Mouse (Mus musculus) kidney, postnatal 36 days (tissue): ENCODE measurements around the gene Tle4.

Experiments
- DNase-seq, 2 experiments: peaks; one replicate each; pipeline ENCODE4 v3.0.0; 2021 to 2022; ENCODE audit warnings: mixed read lengths in 2 of 2

The Tle4 gene

GRCm38 (mm10) chr19:14518438-14519044 lies 79.3 kb downstream of the Tle4 start:
- DNase-seq = no peak

DNA sequence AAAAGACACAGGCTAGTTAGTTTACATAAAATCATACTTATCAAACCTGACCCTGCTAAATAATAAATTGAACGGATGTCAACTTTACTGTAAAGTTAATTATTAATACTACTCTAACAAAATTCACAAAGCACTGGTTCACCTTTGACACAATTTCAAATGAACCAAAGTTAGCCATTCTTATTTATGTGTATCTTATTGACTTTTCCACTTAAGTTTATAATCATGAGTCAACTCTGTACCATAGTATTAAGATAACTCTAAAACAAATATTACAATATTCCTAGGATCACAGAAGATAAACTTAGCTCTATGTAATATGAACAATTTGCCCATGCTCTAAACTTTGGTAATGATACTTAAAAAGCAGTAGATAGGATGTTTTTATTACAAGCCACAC lies 81.4 kb downstream of the Tle4 start:
- no peak for DNase-seq

- peak in 1 of 2 experiments; percentile 10 for DNase-seq
These were observed 89.0 kb downstream of the Tle4 start for GRCm38 (mm10) chr19:14508819-14509218.

DNA sequence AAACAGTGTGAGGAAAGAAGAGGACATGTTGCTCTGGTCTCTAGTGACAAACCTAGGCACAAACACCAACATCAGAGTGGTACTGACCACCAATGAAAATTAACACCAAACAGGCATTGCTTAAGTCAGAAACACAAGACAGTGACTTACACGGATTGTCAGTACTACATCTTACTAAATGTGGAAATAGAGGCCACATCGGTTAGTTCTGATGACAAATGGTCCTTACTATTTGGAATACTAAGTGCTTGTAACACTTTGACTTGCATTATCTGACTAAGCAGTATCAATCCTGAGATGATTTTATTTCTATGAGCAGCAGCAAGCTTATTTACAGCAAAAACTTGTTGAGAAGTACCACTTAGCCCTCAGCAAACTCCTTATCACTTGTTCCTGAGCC lies 89.9 kb downstream of the Tle4 start:
- no peak for DNase-seq

GRCm38 (mm10) chr19:14506875-14507670 lies 90.8 kb downstream of the Tle4 start:
- no peak for DNase-seq

DNA sequence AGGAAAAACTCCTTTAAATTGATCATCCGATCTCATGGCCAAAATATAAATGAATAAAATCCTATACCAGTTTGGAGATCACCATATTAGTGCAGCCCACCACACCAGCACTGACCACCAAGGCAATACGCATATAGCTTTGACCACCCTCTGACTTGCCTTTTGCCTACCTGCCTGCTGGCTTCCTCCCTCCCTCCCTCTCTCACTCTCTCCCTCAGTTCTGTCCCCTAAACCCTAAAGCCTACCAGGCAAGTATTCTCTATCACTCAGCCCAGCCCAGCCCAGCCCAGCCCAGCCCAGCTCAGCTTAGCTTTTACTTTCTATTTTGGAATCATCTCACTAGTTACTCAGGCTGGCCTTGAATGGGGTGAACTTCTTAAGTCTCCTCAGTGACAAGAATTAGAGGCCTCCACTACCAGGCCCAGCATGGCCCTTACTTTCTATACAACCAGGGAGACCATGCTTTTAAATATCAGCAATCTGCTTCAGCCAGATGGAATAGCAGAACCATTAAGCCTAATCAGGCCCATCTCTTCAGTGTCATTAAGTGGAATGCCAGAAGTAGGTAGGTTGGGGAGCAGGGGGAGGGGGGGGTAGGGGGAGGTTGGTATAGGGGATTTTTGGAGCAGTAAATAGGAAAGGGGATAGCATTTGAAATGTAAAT lies 91.8 kb downstream of the Tle4 start:
- no peak for DNase-seq

- no peak for DNase-seq
These were observed 92.5 kb downstream of the Tle4 start for GRCm38 (mm10) chr19:14505401-14505800.

DNA sequence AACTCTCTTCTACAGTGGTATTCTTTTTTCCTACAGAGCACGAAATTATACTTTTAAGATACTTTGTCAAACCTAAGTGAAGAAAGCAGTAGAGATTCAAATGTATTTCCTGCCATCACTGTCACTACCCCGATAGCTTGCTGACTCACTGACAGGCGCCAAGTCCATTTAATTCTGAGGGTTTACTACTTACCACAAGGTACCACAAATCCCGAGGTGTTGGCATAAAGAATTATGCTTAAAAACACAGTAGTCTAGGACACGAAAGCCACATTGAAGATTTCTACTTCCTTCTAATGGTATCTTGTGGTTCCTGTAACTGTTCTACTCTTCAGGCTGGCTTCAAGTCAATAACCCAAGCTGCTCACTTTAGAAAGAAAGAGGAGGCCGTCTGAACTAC lies 94.0 kb downstream of the Tle4 start:
- no peak for DNase-seq

DNA sequence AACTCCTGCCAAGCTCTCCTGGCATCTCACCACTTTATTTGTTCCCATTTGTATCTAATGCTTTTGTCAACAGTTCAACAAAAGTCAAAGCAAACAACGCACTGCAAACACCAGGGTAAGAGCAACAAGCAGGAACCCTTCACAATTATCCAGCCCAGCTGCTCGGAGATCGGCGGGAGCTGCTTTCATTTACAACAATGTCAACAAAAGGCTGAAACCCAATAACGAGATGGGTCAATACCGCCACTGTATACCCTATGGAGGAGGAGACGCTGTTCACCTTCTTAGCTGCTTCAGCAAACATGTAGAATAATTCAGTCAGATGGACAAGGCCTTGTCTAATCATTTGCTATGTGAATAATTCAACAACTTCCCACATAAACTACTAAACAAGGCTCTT lies 95.6 kb downstream of the Tle4 start:
- DNase-seq = no peak

DNA sequence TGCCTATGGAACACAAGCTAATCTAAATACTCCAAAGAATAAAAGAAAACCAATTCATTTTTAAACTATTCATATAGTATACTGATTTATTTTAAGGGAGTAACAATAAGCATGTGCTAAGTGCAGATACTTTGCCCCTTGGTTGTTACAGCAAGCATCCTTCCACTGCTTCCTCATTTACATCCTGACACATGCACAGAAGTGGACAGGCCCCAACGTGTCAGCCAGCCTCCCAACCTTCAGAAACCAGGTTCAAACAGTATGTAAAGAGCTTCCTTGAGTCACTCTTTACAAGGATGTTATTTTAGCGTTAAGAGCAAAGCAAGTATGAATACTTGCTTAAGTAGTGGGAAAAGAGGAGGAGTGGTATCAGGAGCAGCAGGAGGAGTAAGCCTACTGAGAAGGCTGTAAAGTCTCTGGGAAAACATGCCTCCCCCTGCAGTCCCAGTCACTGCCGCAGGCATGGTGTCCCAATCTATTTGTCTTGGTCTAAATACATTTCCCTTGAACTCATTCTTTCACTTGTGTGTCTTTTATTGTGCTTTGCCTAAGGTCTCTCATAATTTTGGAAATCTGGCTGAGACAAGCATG lies 97.9 kb downstream of the Tle4 start:
- DNase-seq = no peak

- no peak for DNase-seq
These were observed 104.8 kb downstream of the Tle4 start for GRCm38 (mm10) chr19:14493047-14493446.

- no peak for DNase-seq
These were observed 110.7 kb downstream of the Tle4 start for GRCm38 (mm10) chr19:14487180-14487579.

GRCm38 (mm10) chr19:14485176-14485575 lies 112.7 kb downstream of the Tle4 start:
- no peak for DNase-seq

DNA sequence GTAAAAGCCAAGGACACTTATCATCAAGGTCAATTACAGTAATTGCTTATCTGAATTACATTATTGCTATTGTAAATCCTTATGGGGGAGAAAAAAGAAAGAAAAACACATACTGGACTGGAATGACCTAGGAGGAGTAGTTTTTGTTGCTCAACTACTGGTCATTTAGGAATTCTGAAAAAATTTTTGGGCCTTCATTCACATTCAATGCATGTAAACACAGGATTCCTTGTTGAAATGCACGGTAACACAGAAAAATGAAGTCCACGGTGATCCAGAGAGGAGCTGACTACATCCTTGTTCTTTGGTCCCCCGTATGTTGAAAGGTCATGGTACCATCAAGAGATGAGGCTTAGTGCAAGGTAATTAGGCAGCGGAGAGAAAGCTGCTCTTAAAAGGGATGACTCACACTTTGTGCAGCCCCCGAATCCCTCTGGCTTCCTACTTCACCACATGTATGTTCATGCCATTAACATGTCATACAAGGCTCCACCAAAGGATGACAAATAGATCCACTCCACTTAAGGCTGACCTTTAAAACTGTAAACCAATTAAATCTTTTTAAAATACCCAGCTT lies 115.2 kb downstream of the Tle4 start:
- DNase-seq = no peak

GRCm38 (mm10) chr19:14481796-14482561 lies 115.9 kb downstream of the Tle4 start:
- DNase-seq = no peak

DNA sequence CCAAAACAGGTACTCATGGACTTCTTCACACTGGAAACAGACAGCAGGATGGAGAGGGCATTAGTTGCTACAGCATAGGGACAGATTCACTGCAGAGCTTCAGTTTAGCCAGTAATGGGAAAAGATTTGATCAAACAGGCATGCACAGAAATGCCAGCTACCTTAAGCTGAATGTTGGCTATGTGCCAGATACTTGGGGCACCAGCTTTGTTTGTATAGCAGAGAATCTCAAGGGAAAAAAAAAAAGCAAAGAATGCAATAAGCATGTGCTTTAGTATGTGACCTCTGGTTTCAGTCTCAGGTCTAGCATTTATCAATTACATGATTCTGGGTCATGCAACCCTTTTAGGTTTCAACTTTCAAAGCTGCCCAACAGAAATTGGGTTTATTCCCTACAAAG lies 118.1 kb downstream of the Tle4 start:
- no peak for DNase-seq

GRCm38 (mm10) chr19:14469325-14469724 lies 128.5 kb downstream of the Tle4 start:
- no peak for DNase-seq

DNA sequence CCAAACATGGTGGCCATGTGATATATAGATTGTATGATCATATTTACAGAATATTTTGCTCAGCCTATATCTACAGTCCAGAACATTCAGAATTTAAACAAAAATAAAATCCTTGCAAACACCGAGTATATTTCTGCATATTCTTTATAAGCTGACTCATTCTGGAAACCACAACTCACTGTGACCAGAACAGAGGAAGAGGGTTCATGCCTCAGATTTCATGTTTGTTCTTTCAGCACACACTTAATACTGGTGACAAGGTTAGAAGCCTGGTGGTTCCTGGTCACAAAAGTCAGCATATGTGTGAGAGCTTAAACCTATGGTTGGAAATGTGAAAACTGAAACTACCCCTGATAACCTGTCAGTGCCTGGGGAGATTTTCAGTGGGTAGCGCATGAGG lies 129.1 kb downstream of the Tle4 start:
- DNase-seq = no peak

GRCm38 (mm10) chr19:14466020-14466419 lies 131.8 kb downstream of the Tle4 start:
- DNase-seq = no peak

DNA sequence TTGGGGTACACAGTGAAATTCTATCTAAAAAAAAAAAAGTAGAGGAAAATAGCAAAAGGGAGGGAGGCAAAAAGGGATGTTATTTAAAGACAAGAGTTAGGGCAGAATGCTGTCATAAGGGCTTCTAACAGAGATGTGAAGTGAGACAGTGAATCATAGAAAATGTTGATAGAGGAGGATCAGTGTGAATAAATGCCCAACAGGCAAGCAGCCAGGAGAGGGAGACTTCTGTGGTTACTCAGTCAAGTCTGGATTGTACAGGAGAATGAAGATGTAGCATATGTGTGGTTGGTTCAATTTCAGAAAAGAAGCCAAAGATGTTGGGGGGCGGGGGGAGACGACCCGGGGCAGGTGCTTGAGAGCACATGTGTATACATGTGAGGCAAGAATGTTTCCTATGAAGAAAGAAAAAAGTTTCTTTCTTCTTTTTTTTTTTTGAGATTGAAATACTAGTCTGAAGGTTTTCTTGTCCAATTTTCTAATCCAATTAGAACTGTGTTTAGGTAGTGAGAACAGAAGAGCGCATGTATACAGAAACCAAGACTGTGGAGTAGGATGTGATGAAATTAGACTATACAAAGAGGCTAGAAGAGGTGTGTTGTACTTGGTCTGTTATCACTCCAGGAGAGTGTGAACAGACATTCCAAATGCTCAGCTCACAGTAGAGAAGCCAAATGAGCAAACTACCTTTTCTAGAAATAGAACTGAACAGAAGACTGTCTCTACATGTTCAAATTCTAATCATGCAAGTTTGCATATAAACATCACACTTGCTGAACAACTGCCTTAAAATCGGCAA lies 134.4 kb downstream of the Tle4 start:
- no peak for DNase-seq

GRCm38 (mm10) chr19:14453486-14453885 lies 144.4 kb downstream of the Tle4 start:
- DNase-seq = no peak

- DNase-seq = no peak
These were observed 146.5 kb downstream of the Tle4 start for GRCm38 (mm10) chr19:14451329-14451728.
